Mouse (Mus musculus) erythroblast, embryonic 14.5 days (primary cell): ENCODE measurements at regions not wholly inside any gene's neighbourhood (a gene's known extent, or its start where the extent isn't known, plus 50 kb on each side); places are given as distances from the start of the nearest gene placed in this dataset.

ENCODE experiments used
- GATA1 ChIP-seq: IDR thresholded peaks from 2 replicates; pipeline ENCODE4 v1.6.1; 2012; ENCODE audit warnings: low read length, inconsistent platforms, mixed read lengths
- TAL1 ChIP-seq: IDR thresholded peaks from 3 replicates; pipeline ENCODE4 v1.6.1; 2012; ENCODE audit warnings: low read length, inconsistent platforms, mixed read lengths

- TF ChIP-seq TAL1 (no peak), GATA1 (no peak)
Measured at GRCm38 (mm10) chr1:43305349-43306278, 108.8 kb upstream of the Fhl2 start.
